Mouse (Mus musculus): ENCODE results near the gene Th.

Gene Th

GRCm38 (mm10) chr7:142901774-142902173 is 29.2 kb downstream of the Th start:
- no peak for DNase-seq (ENCODE audit: low read depth)

GRCm38 (mm10) chr7:142899872-142900271 is 31.1 kb downstream of the Th start:
- DNase-seq (ENCODE audit: low read depth): no peak

GRCm38 (mm10) chr7:142897471-142897870 is 33.5 kb downstream of the Th start:
- no peak for DNase-seq (ENCODE audit: low read depth)

DNA sequence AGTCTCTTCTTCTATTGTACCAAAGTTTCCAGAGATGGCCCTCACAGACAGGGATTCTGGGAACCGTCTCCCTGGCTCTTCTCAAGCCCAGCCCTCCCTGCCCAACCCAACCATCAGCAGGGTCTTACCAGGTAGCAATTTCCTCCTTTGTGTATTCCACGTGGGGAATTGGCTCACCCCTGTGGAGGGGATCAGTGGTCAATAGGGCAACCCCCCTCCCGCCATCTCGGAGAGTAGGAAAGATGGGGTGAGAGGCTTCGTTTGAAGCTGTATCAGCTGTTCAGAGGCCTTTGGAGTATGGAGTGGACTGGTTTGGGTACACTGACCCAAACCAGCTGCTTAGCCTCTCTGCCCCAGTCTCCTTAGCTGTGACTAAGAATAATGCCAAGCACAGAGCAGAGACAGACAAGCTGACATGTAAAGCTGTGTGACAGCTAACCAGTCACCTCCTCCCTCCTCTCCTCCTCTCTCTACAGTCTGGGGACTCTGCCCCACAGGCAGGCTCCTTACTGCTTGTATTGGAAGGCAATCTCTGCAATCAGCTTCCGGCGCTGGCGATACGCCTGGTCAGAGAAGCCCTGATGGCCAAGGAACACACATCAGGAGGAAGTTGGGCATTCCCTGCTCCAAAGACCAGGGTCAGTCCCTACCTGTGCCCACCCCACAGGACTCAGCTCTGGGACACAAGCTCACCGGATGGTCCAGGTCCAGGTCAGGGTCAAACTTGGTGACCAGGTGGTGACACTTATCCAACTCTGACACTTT is 34.8 kb downstream of the Th start:
- no peak for DNase-seq (ENCODE audit: low read depth)

GRCm38 (mm10) chr7:142895223-142895840 is 35.6 kb downstream of the Th start:
- no peak for DNase-seq (ENCODE audit: low read depth)

- DNase-seq (ENCODE audit: low read depth): peak; percentile 80
Measured at GRCm38 (mm10) chr7:142894669-142895068, 36.3 kb downstream of the Th start.

DNA sequence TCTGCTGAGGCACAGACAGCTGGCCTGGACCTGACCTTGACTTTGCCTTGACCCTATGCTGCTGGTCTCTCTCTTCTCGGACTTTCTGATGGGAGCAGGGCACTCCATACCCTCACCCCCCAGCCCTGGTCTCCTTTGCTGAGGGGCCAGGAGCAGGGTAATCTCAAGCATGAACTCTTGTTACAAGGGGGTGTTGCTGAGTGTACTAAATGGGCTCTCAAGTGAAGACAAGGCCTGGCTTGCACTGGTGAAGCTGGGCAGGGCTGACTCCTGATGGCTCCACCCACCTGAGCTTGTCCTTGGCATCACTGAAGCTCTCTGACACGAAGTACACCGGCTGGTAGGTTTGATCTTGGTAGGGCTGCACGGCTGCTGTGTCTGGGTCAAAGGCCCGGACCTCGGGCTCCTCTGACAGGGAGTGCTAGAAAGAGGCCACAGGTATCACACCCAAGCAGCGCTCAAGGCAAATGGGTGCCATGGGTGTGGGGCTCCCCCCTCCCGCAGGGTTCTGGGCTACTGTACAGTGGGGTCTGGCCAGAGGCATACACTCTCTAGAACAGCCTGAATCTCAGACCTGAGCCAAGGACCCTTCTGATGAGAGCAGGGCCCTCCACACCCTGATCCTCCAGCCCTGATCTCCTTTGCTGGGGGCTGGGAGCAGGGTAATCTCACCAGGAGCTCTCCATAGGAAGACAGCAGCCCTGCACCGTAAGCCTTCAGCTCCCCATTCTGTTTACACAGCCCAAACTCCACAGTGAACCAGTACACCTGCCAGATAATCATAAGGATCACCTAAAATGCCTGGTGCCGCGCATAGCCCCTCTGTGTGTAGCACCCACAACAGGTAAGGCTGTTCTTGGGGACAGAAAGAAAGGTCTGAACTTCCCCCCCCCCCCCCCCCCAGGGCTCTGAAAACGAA is 36.9 kb downstream of the Th start:
- DNase-seq (ENCODE audit: low read depth): no peak

- DNase-seq (ENCODE audit: low read depth): no peak
Measured at GRCm38 (mm10) chr7:142893296-142893695, 37.6 kb downstream of the Th start.

- DNase-seq (ENCODE audit: low read depth): no peak
Measured at GRCm38 (mm10) chr7:142869419-142870163, 61.3 kb downstream of the Th start.

DNA sequence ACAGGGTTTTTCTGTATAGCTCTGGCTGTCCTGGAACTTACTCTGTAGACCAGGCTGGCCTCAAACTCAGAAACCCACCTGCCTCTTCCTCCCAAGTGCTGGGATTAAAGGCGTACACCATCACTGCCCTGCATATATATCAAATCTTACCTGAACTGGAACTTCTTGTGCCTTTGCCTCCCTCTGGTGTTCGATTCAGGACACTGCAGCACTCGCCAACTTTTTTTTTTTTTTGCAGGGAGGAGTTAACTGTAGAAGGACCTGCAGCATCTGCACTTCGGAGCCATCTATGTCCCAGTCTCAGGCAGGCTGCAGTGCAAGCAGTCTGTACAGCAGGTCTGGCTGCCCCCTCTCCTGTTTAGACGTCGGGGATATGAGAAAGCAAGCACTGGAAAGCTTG is 80.2 kb downstream of the Th start:
- DNase-seq (ENCODE audit: low read depth): peak; percentile 23
